Mouse (Mus musculus): ENCODE measurements at regions not wholly inside any gene's neighbourhood (a gene's known extent, or its start where the extent isn't known, plus 50 kb on each side); places are given as distances from the start of the nearest gene placed in this dataset.

GRCm38 (mm10) chr2:11013154-11013553 is 158.8 kb upstream of the Prkcq start:
- TF ChIP-seq CTCF (IDR thresholded peaks at IDR 0.05; ENCODE audit: borderline replicate concordance, extremely low read depth, insufficient read depth, insufficient read length) (no peak), POLR2A (IDR thresholded peaks at IDR 0.05; ENCODE audit: borderline replicate concordance, extremely low read depth, insufficient read depth, insufficient read length, poor library complexity, severe bottlenecking) (no peak)

Data from brain, embryonic 14.5 days (tissue).